ENCODE assay signal across 17 mouse cellular contexts in the genomic region with DNA sequence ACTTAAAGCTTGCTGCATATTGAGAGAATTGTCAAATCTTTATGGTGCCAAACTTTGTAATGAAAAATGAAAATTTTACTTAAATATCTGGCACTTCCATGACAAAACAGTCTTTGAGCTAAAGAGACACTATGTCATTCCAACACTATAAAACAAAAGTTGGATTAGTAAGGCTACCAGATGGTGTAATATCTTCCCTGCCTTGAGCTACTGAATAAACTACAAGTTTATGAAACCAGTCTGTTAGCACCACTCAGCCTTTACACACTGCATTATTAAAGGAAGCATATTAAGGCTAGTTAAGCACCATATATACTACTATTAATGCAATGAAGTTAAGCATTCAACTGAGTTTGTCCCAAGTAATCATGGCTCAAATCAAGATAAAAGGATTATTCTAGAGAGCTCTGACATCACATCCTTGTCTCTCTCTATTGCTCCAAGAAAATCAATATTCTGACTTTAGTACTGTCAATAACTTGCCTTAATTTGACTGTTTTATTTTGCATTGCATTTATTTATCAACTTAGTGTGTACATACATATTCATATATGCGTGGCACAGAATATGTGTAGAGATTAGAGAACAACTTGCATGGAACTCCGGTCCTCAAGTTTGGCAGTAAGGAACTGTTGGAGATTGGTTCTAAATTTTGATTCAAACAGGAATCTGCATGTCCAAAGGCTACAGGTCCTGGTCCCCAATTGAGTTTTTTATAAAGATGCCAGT.
"Had no signal": no experiment of that assay in that cellular context is flagged by ENCODE, and none has a peak within 500 bp of the region (broad histone marks: within the 10 kb centered on the region; RNA-seq: fewer than 3 reads in every experiment).

No protein-coding gene starts in this region.

- H3K4me2 ChIP-seq: limb, embryonic 12.5 days; limb, embryonic 15.5 days; liver, embryonic 11.5 days; lung, embryonic 15.5 days; midbrain, embryonic 11.5 days had no signal

- H3K27me3 ChIP-seq: limb, embryonic 12.5 days; limb, embryonic 15.5 days; lung, embryonic 15.5 days had no signal

- DNase-seq: kidney, adult 2 months; kidney, postnatal 25 days; layer of hippocampus, adult 9-11 months; layer of hippocampus, postnatal 36 days; liver, postnatal 0 days; lung, postnatal 10 days; lung, postnatal 4 days; midbrain, embryonic 14.5 days; thymus, adult 18-20 months; thymus, postnatal 36 days had no signal

- H3K9me3 ChIP-seq: limb, embryonic 12.5 days; limb, embryonic 15.5 days; lung, embryonic 15.5 days had no signal

- H3K4me3 ChIP-seq: limb, embryonic 12.5 days; limb, embryonic 15.5 days; lung, embryonic 15.5 days had no signal

- H3K36me3 ChIP-seq: limb, embryonic 12.5 days; limb, embryonic 15.5 days; lung, embryonic 15.5 days had no signal

- ATAC-seq: liver, postnatal 0 days had no signal

- H3K27ac ChIP-seq: kidney, postnatal 0 days; limb, embryonic 12.5 days; limb, embryonic 15.5 days; liver, embryonic 14.5 days; lung, embryonic 15.5 days had no signal

- H3K4me1 ChIP-seq: limb, embryonic 12.5 days; limb, embryonic 15.5 days; lung, embryonic 15.5 days had no signal

- H3K9ac ChIP-seq: limb, embryonic 12.5 days; limb, embryonic 15.5 days; liver, embryonic 14.5 days; liver, postnatal 0 days; lung, embryonic 15.5 days had no signal
